ENCODE assay signal across 14 mouse cellular contexts in the genomic region with DNA sequence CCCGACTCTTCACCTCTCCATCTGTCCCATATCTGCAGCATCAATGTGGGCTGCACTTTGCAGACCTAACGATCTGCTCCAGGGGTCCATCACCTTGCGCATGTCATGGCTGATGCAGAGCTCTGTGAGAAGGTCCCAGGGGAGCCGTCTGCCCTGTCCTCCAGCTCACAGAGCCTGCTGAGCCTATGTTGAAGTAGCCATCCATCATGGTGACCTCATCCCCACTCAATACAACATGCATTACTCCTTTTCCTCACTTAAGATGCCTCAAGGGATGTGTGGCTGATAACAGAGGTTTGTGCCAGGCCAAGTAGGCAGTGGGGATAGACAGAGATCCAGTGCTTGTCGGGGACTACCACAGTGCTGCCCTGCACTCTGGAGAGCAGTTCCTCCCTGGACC.
"Had no signal": no experiment of that assay in that cellular context is flagged by ENCODE, and none has a peak within 500 bp of the region (broad histone marks: within the 10 kb centered on the region; RNA-seq: fewer than 3 reads in every experiment).

No protein-coding gene starts in this region.

- H3K9ac ChIP-seq: lung, embryonic 14.5 days; midbrain, embryonic 13.5 days; midbrain, embryonic 15.5 days; neural tube, embryonic 12.5 days; stomach, embryonic 15.5 days had no signal

- DNase-seq: lung, adult 18-20 months; lung, embryonic 14.5 days; lung, postnatal 10 days; lung, postnatal 4 days; right cerebral cortex, postnatal 14 days; thymus, adult 2 months; thymus, postnatal 25 days; thymus, postnatal 4 days had no signal

- H3K4me2 ChIP-seq: lung, embryonic 14.5 days; midbrain, embryonic 11.5 days; midbrain, embryonic 13.5 days; midbrain, embryonic 15.5 days; neural tube, embryonic 12.5 days; stomach, embryonic 15.5 days had no signal

- H3K27me3 ChIP-seq: midbrain, embryonic 13.5 days; midbrain, embryonic 15.5 days; neural tube, embryonic 12.5 days; stomach, embryonic 15.5 days had no signal

- H3K36me3 ChIP-seq: midbrain, embryonic 13.5 days; midbrain, embryonic 15.5 days; neural tube, embryonic 12.5 days; stomach, embryonic 15.5 days had no signal

- H3K27ac ChIP-seq: midbrain, embryonic 13.5 days; midbrain, embryonic 15.5 days; neural tube, embryonic 12.5 days; stomach, embryonic 15.5 days; stomach, postnatal 0 days had no signal

- H3K9me3 ChIP-seq: midbrain, embryonic 13.5 days; midbrain, embryonic 15.5 days; neural tube, embryonic 12.5 days; stomach, embryonic 15.5 days had no signal

- ATAC-seq: midbrain, embryonic 13.5 days; midbrain, embryonic 15.5 days had no signal

- H3K4me3 ChIP-seq: midbrain, embryonic 13.5 days; midbrain, embryonic 15.5 days; neural tube, embryonic 12.5 days; stomach, embryonic 15.5 days had no signal
